Mouse (Mus musculus): ENCODE measurements around the gene AY358078. TPM values are rescaled to one million over a fixed set of nuclear protein-coding genes. Genes with fewer than 3 reads are reported as not detected.
"Not testable (repeated sequence)": the region's sequence is repeated elsewhere in the genome, so short reads cannot be mapped to it uniquely, and the experiment has no call there.

The AY358078 gene
- not detected in 2 replicates for polyA plus RNA-seq (2015; fragmentation: Nextera tagmentation; extraction: Ambion mirVana)

GRCm38 (mm10) chr14:51799746-51800145 lies at the start of gene AY358078:
Gene AY358078 (plus strand): TSS chr14:51800046.
- Histone ChIP-seq H3K4me1 (no peaks in the 10 kb centered on the region), H3K9ac (no peak within 1 kb of the TSS), H3K36me3 (ENCODE audit: poor library complexity, severe bottlenecking) (no peaks in the 10 kb centered on the region), H3K27ac (no peak within 1 kb of the TSS), H3K27me3 (no peaks in the 10 kb centered on the region), H3K9me3 (replicated peaks) (no peaks in the 10 kb centered on the region), H3K4me3 (no peak within 1 kb of the TSS), H3K4me2 (no peak within 1 kb of the TSS)
- ATAC-seq = no peak
- 92% methylated on average over 2 of the region's 2 CpGs for WGBS

- Histone ChIP-seq H3K9ac (no peak overlapping the region), H3K4me1 (no peaks in the 10 kb centered on the region), H3K36me3 (ENCODE audit: poor library complexity, severe bottlenecking) (no peaks in the 10 kb centered on the region), H3K27me3 (no peaks in the 10 kb centered on the region), H3K9me3 (replicated peaks) (no peaks in the 10 kb centered on the region), H3K4me3 (no peak overlapping the region), H3K27ac (no peak overlapping the region), H3K4me2 (no peak overlapping the region)
- no peak for ATAC-seq
- WGBS = 79% methylated on average over 2 of the region's 2 CpGs
These were observed 43.9 kb upstream of the AY358078 start for GRCm38 (mm10) chr14:51755944-51756343.

GRCm38 (mm10) chr14:51771378-51771777 lies 28.5 kb upstream of the AY358078 start:
- H3K36me3 ChIP-seq (ENCODE audit: poor library complexity, severe bottlenecking); H3K4me1 ChIP-seq; H3K9ac ChIP-seq; H3K4me3 ChIP-seq; H3K9me3 ChIP-seq (replicated peaks); H3K27me3 ChIP-seq; H3K27ac ChIP-seq; H3K4me2 ChIP-seq: not testable (repeated sequence)
- 97% methylated on average over 1 of the region's 1 CpGs for WGBS
- ATAC-seq = 0 out of 2 replicates have a peak, but pooled peaks have one; percentile 67

GRCm38 (mm10) chr14:51773490-51773889 lies 26.4 kb upstream of the AY358078 start, which contains the start of gene Ang4:
Gene Ang4 (minus strand): TSS chr14:51773590.
- Histone ChIP-seq H3K4me1 (no peaks in the 10 kb centered on the region), H3K4me3 (no peak within 1 kb of the TSS), H3K36me3 (ENCODE audit: poor library complexity, severe bottlenecking) (no peaks in the 10 kb centered on the region), H3K27me3 (no peaks in the 10 kb centered on the region), H3K9ac (no peak within 1 kb of the TSS), H3K9me3 (replicated peaks) (no peaks in the 10 kb centered on the region), H3K4me2 (no peak within 1 kb of the TSS), H3K27ac (no peak within 1 kb of the TSS)
- no peak for ATAC-seq
- 86% methylated on average over 5 of the region's 5 CpGs for WGBS

GRCm38 (mm10) chr14:51777791-51778190 lies 22.1 kb upstream of the AY358078 start:
- Histone ChIP-seq H3K9ac (no peak overlapping the region), H3K4me1 (no peaks in the 10 kb centered on the region), H3K27ac (no peak overlapping the region), H3K9me3 (replicated peaks) (no peaks in the 10 kb centered on the region), H3K4me3 (no peak overlapping the region), H3K4me2 (no peak overlapping the region), H3K36me3 (ENCODE audit: poor library complexity, severe bottlenecking) (no peaks in the 10 kb centered on the region), H3K27me3 (no peaks in the 10 kb centered on the region)
- no peak for ATAC-seq
- WGBS = 92% methylated on average over 1 of the region's 1 CpGs

GRCm38 (mm10) chr14:51778865-51779481 lies 20.9 kb upstream of the AY358078 start:
- WGBS = 88% methylated on average over 4 of the region's 4 CpGs
- Histone ChIP-seq H3K4me1 (no peaks in the 10 kb centered on the region), H3K27me3 (no peaks in the 10 kb centered on the region), H3K9ac (no peak overlapping the region), H3K36me3 (ENCODE audit: poor library complexity, severe bottlenecking) (no peaks in the 10 kb centered on the region), H3K4me3 (no peak overlapping the region), H3K4me2 (no peak overlapping the region), H3K9me3 (replicated peaks) (no peaks in the 10 kb centered on the region), H3K27ac (no peak overlapping the region)
- ATAC-seq = no peak

GRCm38 (mm10) chr14:51786335-51786734 lies 13.5 kb upstream of the AY358078 start:
- Histone ChIP-seq H3K27ac (no peak overlapping the region), H3K9ac (no peak overlapping the region), H3K4me2 (no peak overlapping the region), H3K9me3 (replicated peaks) (no peaks in the 10 kb centered on the region), H3K4me1 (no peaks in the 10 kb centered on the region), H3K27me3 (no peaks in the 10 kb centered on the region), H3K4me3 (no peak overlapping the region), H3K36me3 (ENCODE audit: poor library complexity, severe bottlenecking) (no peaks in the 10 kb centered on the region)
- 81% methylated on average over 4 of the region's 4 CpGs for WGBS
- ATAC-seq = no peak

GRCm38 (mm10) chr14:51787061-51787460 lies 12.8 kb upstream of the AY358078 start:
- Histone ChIP-seq H3K9me3 (replicated peaks) (no peaks in the 10 kb centered on the region), H3K27ac (no peak overlapping the region), H3K9ac (no peak overlapping the region), H3K27me3 (no peaks in the 10 kb centered on the region), H3K4me1 (no peaks in the 10 kb centered on the region), H3K36me3 (ENCODE audit: poor library complexity, severe bottlenecking) (no peaks in the 10 kb centered on the region), H3K4me2 (no peak overlapping the region), H3K4me3 (no peak overlapping the region)
- ATAC-seq = no peak
- 72% methylated on average over 5 of the region's 5 CpGs for WGBS

- ATAC-seq = no peak
- Histone ChIP-seq H3K4me3 (no peak overlapping the region), H3K4me2 (no peak overlapping the region), H3K27me3 (no peaks in the 10 kb centered on the region), H3K36me3 (ENCODE audit: poor library complexity, severe bottlenecking) (no peaks in the 10 kb centered on the region), H3K9ac (no peak overlapping the region), H3K9me3 (replicated peaks) (no peaks in the 10 kb centered on the region), H3K27ac (no peak overlapping the region), H3K4me1 (no peaks in the 10 kb centered on the region)
- 89% methylated on average over 2 of the region's 2 CpGs for WGBS
These were observed 10.7 kb upstream of the AY358078 start for GRCm38 (mm10) chr14:51789196-51789595.

GRCm38 (mm10) chr14:51794106-51794505 lies 5.7 kb upstream of the AY358078 start:
- Histone ChIP-seq H3K9me3 (replicated peaks) (no peaks in the 10 kb centered on the region), H3K27me3 (no peaks in the 10 kb centered on the region), H3K9ac (no peak overlapping the region), H3K4me3 (no peak overlapping the region), H3K27ac (no peak overlapping the region), H3K4me1 (no peaks in the 10 kb centered on the region), H3K36me3 (ENCODE audit: poor library complexity, severe bottlenecking) (no peaks in the 10 kb centered on the region), H3K4me2 (no peak overlapping the region)
- no peak for ATAC-seq
- 75% methylated on average over 2 of the region's 2 CpGs for WGBS

- 71% methylated on average over 1 of the region's 1 CpGs for WGBS
- no peak overlapping the region for H3K27ac ChIP-seq
- H3K36me3 ChIP-seq (ENCODE audit: poor library complexity, severe bottlenecking) = no peaks in the 10 kb centered on the region
- H3K4me2 ChIP-seq = no peak overlapping the region
- H3K9me3 ChIP-seq (replicated peaks) = no peaks in the 10 kb centered on the region
- no peaks in the 10 kb centered on the region for H3K4me1 ChIP-seq
- H3K27me3 ChIP-seq = no peaks in the 10 kb centered on the region
- H3K4me3 ChIP-seq = no peak overlapping the region
- H3K9ac ChIP-seq = no peak overlapping the region
- no peak for ATAC-seq
These were observed 26.8 kb downstream of the AY358078 start for GRCm38 (mm10) chr14:51826625-51827024.

- not testable (repeated sequence) for H3K36me3 ChIP-seq (ENCODE audit: poor library complexity, severe bottlenecking); H3K4me2 ChIP-seq; H3K9me3 ChIP-seq (replicated peaks); H3K27ac ChIP-seq; H3K27me3 ChIP-seq; H3K9ac ChIP-seq; H3K4me1 ChIP-seq; H3K4me3 ChIP-seq
- 41% methylated on average over 5 of the region's 5 CpGs for WGBS
- ATAC-seq = peak; percentile 73; the same call in 1 of the 2 replicates
These were observed 28.0 kb downstream of the AY358078 start for GRCm38 (mm10) chr14:51827842-51828241.

- H3K4me2 ChIP-seq = no peak overlapping the region
- no peak overlapping the region for H3K27ac ChIP-seq
- 81% methylated on average over 6 of the region's 6 CpGs for WGBS
- H3K9me3 ChIP-seq (replicated peaks) = no peaks in the 10 kb centered on the region
- H3K4me1 ChIP-seq = no peaks in the 10 kb centered on the region
- no peak overlapping the region for H3K9ac ChIP-seq
- H3K27me3 ChIP-seq = no peaks in the 10 kb centered on the region
- H3K36me3 ChIP-seq (ENCODE audit: poor library complexity, severe bottlenecking) = no peaks in the 10 kb centered on the region
- no peak for ATAC-seq
- no peak overlapping the region for H3K4me3 ChIP-seq
These were observed 29.3 kb downstream of the AY358078 start for GRCm38 (mm10) chr14:51829188-51829587.
